Mouse (Mus musculus): ENCODE results near the gene Cdk14.

GRCm38 (mm10) chr5:4948090-4948954 is 471.8 kb downstream of the Cdk14 start:
- no peak for TF ChIP-seq POLR2A (IDR thresholded peaks at IDR 0.05; ENCODE audit: low read depth, low read length)
- no peak for TF ChIP-seq CTCF (IDR thresholded peaks at IDR 0.05; ENCODE audit: extremely low read depth, insufficient read depth, insufficient read length, insufficient replicate concordance)

All from spleen, adult 2 months (tissue).